Mouse (Mus musculus): ENCODE results near the gene Pard3.

Gene Pard3

DNA sequence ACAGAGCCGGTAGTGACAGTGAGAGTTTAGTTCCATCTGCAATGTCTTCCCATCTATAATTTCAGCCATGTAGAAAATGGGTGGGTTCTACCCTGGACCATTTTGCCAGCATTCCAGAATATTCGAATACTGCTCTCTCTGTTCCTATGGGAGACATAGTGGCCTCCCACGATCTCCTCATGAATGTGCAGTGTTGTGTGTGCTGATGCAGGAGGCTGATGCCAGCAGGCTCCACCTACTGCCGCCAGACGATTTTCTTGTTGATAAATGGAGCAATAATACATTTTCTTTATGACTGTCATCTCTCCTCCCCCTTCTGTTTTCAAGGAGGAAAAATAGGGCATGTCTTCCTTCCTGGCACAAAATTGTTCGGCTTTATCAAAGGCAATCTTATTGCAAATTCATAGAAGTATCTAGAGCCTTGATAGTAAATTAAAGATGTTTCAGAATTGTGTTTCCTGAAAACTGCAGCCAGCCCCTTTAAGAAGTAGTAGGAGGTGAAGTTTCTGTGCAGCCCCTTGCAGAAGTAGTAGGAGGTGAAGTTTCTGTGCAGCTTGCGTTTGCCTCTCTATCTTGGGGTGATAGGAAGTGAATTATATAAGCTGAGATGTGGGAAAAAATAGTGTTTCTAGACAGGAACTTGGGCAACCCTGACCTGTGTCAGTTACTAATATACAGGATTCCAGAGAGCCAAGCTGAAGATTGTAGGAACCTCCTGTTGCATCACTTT lies 545.0 kb downstream of the Pard3 start:
- DNase-seq (ENCODE audit: low spot score) = no peak

DNA sequence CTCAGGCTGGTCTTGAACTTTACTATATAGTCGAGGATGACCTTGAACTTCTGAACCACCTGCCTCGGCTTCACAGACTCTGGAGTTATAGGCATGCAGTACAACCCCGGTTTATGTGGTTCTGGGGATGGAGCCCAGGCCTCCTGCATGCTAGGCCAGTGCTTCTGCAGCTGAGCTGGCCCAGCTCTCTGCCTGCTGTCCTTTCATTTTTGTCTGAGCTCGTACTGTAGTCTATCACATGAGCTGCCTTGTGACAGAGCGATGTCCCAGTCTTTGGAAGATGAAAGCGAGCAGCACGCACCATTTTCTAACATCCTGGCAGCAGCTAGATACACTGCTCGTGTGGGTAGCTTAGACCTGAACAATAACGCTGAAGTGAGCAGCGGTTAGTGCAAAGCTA lies 545.6 kb downstream of the Pard3 start:
- no peak for DNase-seq (ENCODE audit: low spot score)

DNA sequence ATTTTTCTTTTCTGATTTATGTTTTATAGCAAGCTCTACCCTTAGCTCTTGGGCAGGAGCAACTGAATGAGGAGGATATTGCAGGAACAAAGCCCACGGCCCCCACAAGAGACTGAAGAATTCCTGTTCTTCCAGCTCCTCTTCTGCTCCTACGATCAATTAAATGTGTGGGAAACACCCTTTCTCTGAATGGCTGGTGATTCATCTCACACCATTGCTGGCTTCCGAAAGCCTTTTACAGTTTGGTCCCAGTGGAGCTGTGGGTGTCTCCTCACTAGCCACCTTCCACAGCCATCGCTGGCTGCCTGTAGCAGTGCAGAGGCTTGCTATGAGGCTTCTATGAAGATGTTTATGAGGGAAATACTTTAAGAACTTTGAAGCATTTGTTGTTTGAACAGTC lies 550.5 kb downstream of the Pard3 start:
- DNase-seq (ENCODE audit: low spot score) = no peak

DNA sequence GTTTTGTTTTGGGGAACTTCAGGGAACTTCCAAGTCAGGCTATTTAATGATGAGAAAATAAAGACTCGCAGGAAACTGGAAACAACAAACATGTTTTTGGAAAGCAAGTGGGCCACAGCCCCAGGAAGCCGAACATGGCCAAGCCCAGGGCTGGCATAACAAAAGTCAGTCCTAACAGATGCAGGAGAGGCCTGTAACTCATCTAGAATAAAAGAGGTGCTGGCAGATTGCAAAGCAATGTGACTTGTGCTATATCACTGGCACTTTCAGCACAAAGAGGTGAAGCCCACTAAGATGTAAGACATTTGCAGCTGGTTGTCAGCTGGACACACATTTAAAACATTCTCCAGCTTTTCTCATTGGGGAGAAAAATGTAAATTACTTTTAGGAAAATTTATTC lies 553.0 kb downstream of the Pard3 start:
- DNase-seq (ENCODE audit: low spot score) = no peak

DNA sequence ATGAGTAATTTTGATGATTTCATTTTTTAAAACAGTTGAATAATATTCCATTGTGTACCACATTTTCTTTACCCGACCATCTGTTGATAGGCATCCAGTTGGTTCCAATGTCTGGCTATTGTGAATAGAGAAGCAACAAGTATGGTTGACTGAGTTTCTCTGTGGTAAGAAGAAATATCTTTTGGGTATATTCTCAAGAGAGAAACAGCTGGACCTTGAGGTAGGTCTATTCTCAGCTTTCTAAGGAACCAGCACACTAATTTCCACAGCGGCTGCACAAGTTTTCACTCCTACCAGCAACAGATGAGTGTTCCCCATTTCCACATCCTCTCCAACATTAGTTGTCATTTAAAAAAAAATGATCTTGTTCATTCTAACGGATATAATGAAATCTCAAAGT lies 558.4 kb downstream of the Pard3 start:
- no peak for DNase-seq (ENCODE audit: low spot score)

DNA sequence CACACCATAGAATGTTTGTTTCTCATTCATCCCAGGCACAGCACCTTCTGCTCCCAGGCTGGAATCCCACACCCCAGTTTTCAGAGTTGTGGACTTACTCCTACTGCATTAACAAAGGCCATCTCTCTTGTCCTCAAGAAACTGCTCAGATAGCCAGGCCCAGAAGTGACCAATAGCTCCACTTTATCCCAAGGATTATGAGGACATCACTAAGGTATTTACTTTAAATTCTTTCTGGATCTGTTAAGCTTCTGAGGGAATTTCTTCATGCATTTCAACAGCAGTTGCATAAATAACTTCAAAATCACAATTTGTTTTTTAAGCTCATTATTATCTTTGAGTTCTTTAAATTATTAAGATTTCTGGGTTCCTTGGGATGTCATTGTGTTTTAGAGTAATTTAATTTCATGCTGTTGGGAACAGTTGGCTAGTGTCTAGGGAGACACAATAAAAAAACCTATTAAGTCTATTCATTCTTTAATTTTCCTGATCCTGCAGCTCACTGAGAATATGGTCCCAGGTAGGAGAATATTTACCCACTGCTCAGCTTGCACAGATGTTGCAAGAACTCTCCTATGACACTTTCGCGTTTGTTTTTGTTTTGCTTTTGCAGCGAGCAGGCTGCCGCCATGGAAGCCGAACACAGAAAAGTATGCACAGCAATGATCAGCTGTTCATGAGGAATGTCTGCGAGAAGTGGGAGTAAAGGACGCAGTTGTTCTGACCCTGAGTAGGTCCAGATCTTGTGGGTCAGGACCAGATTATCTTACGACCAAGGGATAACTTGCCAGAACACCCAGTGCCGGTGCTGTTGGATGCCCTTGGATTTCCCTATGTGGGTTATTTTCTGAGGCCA lies 574.8 kb downstream of the Pard3 start:
- DNase-seq (ENCODE audit: low spot score) = no peak

DNA sequence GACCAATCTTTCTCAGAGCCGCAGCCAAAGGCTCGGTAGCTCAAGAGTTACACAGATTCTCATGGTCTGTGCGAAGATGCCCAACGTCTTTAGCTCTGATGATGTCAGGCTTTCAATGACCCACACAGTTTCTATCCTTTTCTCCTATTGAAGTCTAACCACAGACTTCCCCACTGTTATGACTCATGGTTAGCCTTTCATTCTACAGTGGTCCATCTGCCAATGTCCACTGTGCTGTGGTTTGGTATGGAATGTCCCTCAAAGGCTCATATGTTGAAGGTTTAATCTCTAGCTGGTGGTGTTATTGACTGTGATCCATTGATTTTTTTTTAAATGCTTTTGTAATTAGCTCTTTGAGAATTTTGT lies 575.4 kb downstream of the Pard3 start:
- no peak for DNase-seq (ENCODE audit: low spot score)

DNA sequence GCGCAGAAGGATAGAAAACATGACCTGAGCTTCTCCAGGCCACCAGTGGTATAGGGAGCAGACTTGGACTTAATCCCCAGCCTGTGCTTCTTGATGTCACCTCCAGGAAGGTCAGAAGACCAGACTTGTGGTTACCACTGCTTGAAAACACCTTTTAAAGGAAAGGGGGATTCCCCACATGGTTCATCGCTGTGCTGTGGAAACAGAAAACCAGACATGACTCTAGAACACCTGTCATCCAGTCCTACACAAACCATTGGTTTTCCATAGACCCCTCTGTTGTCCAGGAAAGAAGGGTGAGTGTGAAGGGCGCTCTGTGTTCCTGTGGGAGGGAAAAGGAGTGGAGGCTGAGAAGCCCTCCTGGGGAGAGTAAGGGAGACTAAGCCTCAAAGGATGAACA lies 591.9 kb downstream of the Pard3 start:
- DNase-seq (ENCODE audit: low spot score) = no peak
